Mouse (Mus musculus) gonadal fat pad, adult 2 months (tissue): ENCODE results near the gene Meis1. TPM values are rescaled to one million over a fixed set of nuclear protein-coding genes. Genes with fewer than 3 reads are reported as not detected.

Source experiments
- DNase-seq: peaks from one replicate; pipeline ENCODE4 v3.0.0-alpha.2; 2012; ENCODE audit warnings: low read depth
- polyA plus RNA-seq: library from polyadenylated mRNA; depleted of rRNA; stranded (reverse); fragments of >200 nt; gene quantifications from 2 replicates; pipeline ENCODE4 v1.2.3, GENCODE M21; 2012

Gene Meis1
- polyA plus RNA-seq, 1 experiment, result 10.3 TPM

GRCm38 (mm10) chr11:18948600-18949295, 70.0 kb downstream of the Meis1 start:
- no peak for DNase-seq

GRCm38 (mm10) chr11:18947434-18947833, 71.4 kb downstream of the Meis1 start:
- DNase-seq, result no peak

GRCm38 (mm10) chr11:18945778-18946177, 73.0 kb downstream of the Meis1 start:
- DNase-seq, result no peak

GRCm38 (mm10) chr11:18944972-18945625, 73.7 kb downstream of the Meis1 start:
- no peak for DNase-seq

- DNase-seq, result no peak
These were observed 74.6 kb downstream of the Meis1 start for GRCm38 (mm10) chr11:18944209-18944608.

- DNase-seq, result no peak
These were observed 75.8 kb downstream of the Meis1 start for GRCm38 (mm10) chr11:18942990-18943389.

- no peak for DNase-seq
These were observed 77.9 kb downstream of the Meis1 start for GRCm38 (mm10) chr11:18940916-18941315.

GRCm38 (mm10) chr11:18934921-18935320, 83.9 kb downstream of the Meis1 start:
- no peak for DNase-seq

GRCm38 (mm10) chr11:18931001-18931874, 87.5 kb downstream of the Meis1 start:
- DNase-seq, result no peak

GRCm38 (mm10) chr11:18929779-18930728, 88.7 kb downstream of the Meis1 start:
- no peak for DNase-seq

GRCm38 (mm10) chr11:18927351-18927750, 91.4 kb downstream of the Meis1 start:
- no peak for DNase-seq

GRCm38 (mm10) chr11:18926798-18927197, 92.0 kb downstream of the Meis1 start:
- DNase-seq, result no peak

- DNase-seq, result no peak
These were observed 94.0 kb downstream of the Meis1 start for GRCm38 (mm10) chr11:18924583-18925334.

GRCm38 (mm10) chr11:18923274-18923673, 95.5 kb downstream of the Meis1 start:
- no peak for DNase-seq

- DNase-seq, result no peak
These were observed 98.1 kb downstream of the Meis1 start for GRCm38 (mm10) chr11:18920651-18921050.

GRCm38 (mm10) chr11:18919162-18919762, 99.5 kb downstream of the Meis1 start:
- no peak for DNase-seq

GRCm38 (mm10) chr11:18917887-18918286, 100.9 kb downstream of the Meis1 start:
- DNase-seq, result no peak

- DNase-seq, result no peak
These were observed 105.5 kb downstream of the Meis1 start for GRCm38 (mm10) chr11:18913251-18913650.

GRCm38 (mm10) chr11:18912311-18913019, 106.3 kb downstream of the Meis1 start:
- no peak for DNase-seq
